Mouse (Mus musculus) neutrophil, adult 65 days (primary cell): ENCODE measurements around the gene Rai1. TPM values are rescaled to one million over a fixed set of nuclear protein-coding genes. Genes with fewer than 3 reads are reported as not detected.

Experiments
- total RNA-seq: library from RNA; stranded (reverse); gene quantifications from 2 replicates; pipeline ENCODE4 v1.2.4, GENCODE M21; 2023

Rai1 gene
- 14.4 and 26.5 TPM in 2 replicates for total RNA-seq

DNA sequence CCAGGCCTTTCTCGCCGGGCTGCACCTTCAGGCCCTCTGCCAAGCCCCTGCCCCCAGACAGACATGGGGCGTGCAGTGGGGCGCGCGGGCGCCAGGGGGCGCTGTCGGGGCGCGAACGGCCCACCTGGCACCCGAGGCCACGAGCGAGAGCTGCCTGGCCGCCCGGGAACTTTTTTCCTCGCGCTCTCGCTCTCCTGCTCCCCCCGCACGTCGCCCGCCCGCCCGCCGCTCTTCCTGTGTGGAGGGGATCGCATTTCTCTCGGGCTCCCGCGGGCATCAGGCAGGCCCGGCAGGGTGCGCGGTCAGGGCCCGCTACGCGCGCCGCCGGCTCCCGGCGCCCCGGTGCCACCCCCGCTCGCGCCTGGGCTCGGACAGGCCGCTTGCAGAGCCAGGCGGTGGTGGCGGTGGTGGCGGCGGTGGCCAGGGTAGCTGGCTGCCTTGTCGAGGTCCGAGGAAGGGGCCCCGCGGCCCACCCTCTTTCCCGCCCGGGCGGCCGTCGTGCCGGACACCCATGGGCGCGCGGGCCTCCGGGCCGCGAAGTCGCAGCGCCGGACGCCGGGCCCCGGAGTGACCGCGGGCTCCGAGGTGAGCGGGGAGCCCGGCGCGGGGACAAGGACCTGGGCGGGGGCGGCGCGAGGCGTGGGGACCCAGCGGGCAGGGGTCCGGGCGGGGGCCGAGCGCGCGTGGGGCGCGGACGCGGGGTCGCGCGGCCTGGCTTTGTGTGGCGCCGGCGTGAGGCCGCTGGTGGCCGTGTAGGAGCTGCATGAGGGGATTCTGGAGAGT lies at the start of gene Rai1:
TSS of gene Rai1 (plus strand) at position 204 of the 783 bp plus-strand sequence.

DNA sequence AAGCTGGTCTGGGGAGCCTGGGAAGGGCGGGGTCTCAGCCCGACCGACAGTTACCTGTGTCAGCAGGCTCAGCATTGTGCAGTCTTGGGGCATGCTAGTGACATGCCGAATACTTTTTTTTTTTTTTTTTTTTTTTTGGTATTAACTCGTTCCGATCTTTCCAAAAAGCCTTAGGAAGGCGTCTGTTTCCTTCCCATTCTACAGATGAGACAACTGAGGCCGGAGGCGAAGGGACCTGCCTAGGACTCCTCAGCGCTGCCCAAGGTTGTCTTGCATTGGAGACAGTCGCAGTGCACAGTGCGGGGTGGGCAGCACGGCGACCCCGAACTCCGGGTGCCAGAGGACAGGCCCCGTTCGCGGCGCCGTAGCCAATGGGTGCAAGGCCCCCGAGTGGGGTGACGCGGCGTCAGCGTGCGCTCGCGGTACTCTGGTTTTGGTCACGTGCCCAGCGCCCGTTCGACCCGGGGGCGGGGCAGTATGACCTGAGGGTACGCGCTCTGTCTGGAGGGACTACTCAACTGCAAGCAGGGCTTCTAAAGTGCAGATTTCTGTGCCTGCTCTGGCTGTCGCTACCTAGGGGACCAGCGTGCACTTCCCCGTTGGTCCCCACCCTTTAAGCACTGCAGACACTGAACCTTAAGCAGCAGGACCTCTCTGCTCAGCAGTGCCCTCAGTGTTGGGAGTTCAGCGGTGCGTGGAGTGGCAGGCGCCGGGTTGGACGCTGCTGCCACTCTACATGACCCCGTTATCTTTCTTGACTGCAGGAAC lies 117.8 kb downstream of the Rai1 start, which contains the start of gene Srebf1:
TSS of gene Srebf1 (minus strand) at position 113 of the 768 bp plus-strand sequence.

Other genes starting within 250 kb of the Rai1 start
- 2.7 and 3.3 TPM in 2 replicates for gene Med9, start 156.8 kb upstream of the Rai1 start, total RNA-seq
- gene Rasd1, start 140.1 kb upstream of the Rai1 start, total RNA-seq = 0.32 and 0.38 TPM in 2 replicates
- 2.1 TPM in 1 of 2 replicates, not detected in the other for gene Pemt, start 58.5 kb upstream of the Rai1 start, total RNA-seq
- 66.6 and 68.9 TPM in 2 replicates for gene Srebf1, start 117.6 kb downstream of the Rai1 start, total RNA-seq
- gene Tom1l2, start 247.9 kb downstream of the Rai1 start, total RNA-seq = 10.1 and 14.1 TPM in 2 replicates
- gene Drc3, start 248.3 kb downstream of the Rai1 start, total RNA-seq = 0.32 and 0.36 TPM in 2 replicates